Mouse (Mus musculus) embryonic facial prominence, embryonic 13.5 days (tissue): ENCODE measurements at regions not wholly inside any gene's neighbourhood (a gene's known extent, or its start where the extent isn't known, plus 50 kb on each side); places are given as distances from the start of the nearest gene placed in this dataset.

Experiments used
- ATAC-seq: fragments of 200-750 bp; cut with Nextera tagmentation; 2 replicates; pipeline ENCODE4 v1.8.0; 2017; ENCODE audit warnings: low read depth; ENCODE audit not compliant: insufficient number of reproducible peaks, insufficient read depth, low FRiP score, low TSS enrichment
- H3K27ac ChIP-seq: fragments of 300-500 bp; sonication (generic); 2 replicates; pipeline ENCODE4 v1.5.1; 2015; ENCODE audit warnings: moderate library complexity, mild to moderate bottlenecking, inconsistent platforms
- H3K27me3 ChIP-seq: fragments of 300-500 bp; sonication (generic); 2 replicates; pipeline ENCODE4 v1.6.1; 2015; ENCODE audit warnings: mild to moderate bottlenecking, inconsistent platforms
- H3K36me3 ChIP-seq: fragments of 300-500 bp; sonication (generic); 2 replicates; pipeline ENCODE4 v1.6.1; 2015; ENCODE audit warnings: mild to moderate bottlenecking, inconsistent platforms
- H3K4me1 ChIP-seq: fragments of 300-500 bp; sonication (generic); 2 replicates; pipeline ENCODE4 v1.6.1; 2015; ENCODE audit warnings: inconsistent platforms
- H3K4me2 ChIP-seq: fragments of 300-500 bp; sonication (generic); 2 replicates; pipeline ENCODE4 v1.6.1; 2015; ENCODE audit warnings: moderate library complexity, mild to moderate bottlenecking, inconsistent platforms
- H3K4me3 ChIP-seq: fragments of 300-500 bp; sonication (generic); 2 replicates; pipeline ENCODE4 v1.5.1; 2015; ENCODE audit warnings: mild to moderate bottlenecking, inconsistent platforms
- H3K9ac ChIP-seq: fragments of 300-500 bp; sonication (generic); 2 replicates; pipeline ENCODE4 v1.6.1; 2015; ENCODE audit warnings: mild to moderate bottlenecking, inconsistent platforms
- H3K9me3 ChIP-seq: fragments of 300-500 bp; sonication (generic); 2 replicates; pipeline ENCODE4 v1.6.1; 2016; ENCODE audit warnings: inconsistent platforms
- WGBS: fragments of 180-500 bp; shearing (Covaris S2); methylation state at CpG from one replicate; pipeline ENCODE4 v1.1.7; 2015; ENCODE audit warnings: mixed read lengths; 5-methylcytosine and 5-hydroxymethylcytosine counted together

- Histone ChIP-seq H3K4me2 (no peak overlapping the region), H3K27ac (no peak overlapping the region), H3K27me3 (no peaks in the 10 kb centered on the region), H3K4me1 (no peaks in the 10 kb centered on the region), H3K9ac (no peak overlapping the region), H3K36me3 (no peaks in the 10 kb centered on the region), H3K4me3 (no peak overlapping the region), H3K9me3 (no peaks in the 10 kb centered on the region)
- 74% methylated on average over 4 of the region's 4 CpGs for whole genome bisulfite sequencing
- ATAC-seq = no peak
These were observed 661.0 kb downstream of the Pcdh18 start for GRCm38 (mm10) chr3:49096118-49096517.

GRCm38 (mm10) chr3:49093818-49094680 is 663.1 kb downstream of the Pcdh18 start:
- Histone ChIP-seq H3K36me3 (no peaks in the 10 kb centered on the region), H3K4me1 (no peaks in the 10 kb centered on the region), H3K4me3 (no peak overlapping the region), H3K27me3 (no peaks in the 10 kb centered on the region), H3K9ac (no peak overlapping the region), H3K9me3 (no peaks in the 10 kb centered on the region), H3K4me2 (peak overlapping the region; percentile 38), H3K27ac (no peak overlapping the region)
- 15% methylated on average over 11 of the region's 11 CpGs for WGBS
- ATAC-seq = no peak

- no peak for ATAC-seq
- no peaks in the 10 kb centered on the region for H3K36me3 ChIP-seq
- no peak overlapping the region for H3K4me3 ChIP-seq
- H3K9me3 ChIP-seq = no peaks in the 10 kb centered on the region
- no peak overlapping the region for H3K27ac ChIP-seq
- H3K9ac ChIP-seq = no peak overlapping the region
- no peaks in the 10 kb centered on the region for H3K27me3 ChIP-seq
- no peak overlapping the region for H3K4me2 ChIP-seq
- no peaks in the 10 kb centered on the region for H3K4me1 ChIP-seq
These were observed 688.3 kb downstream of the Pcdh18 start for GRCm38 (mm10) chr3:49068801-49069200.

- Histone ChIP-seq H3K9me3 (no peaks in the 10 kb centered on the region), H3K4me2 (no peak overlapping the region), H3K36me3 (no peaks in the 10 kb centered on the region), H3K27me3 (no peaks in the 10 kb centered on the region), H3K9ac (no peak overlapping the region), H3K4me1 (no peaks in the 10 kb centered on the region), H3K4me3 (no peak overlapping the region), H3K27ac (no peak overlapping the region)
- ATAC-seq = no peak
- 81% methylated on average over 9 of the region's 9 CpGs for WGBS
These were observed 695.0 kb downstream of the Pcdh18 start for GRCm38 (mm10) chr3:49062081-49062480.

GRCm38 (mm10) chr3:49032981-49033380 is 724.1 kb downstream of the Pcdh18 start:
- H3K4me3 ChIP-seq = no peak overlapping the region
- H3K9ac ChIP-seq = no peak overlapping the region
- H3K4me2 ChIP-seq = no peak overlapping the region
- no peak overlapping the region for H3K27ac ChIP-seq
- H3K27me3 ChIP-seq = no peaks in the 10 kb centered on the region
- 55% methylated on average over 5 of the region's 5 CpGs for WGBS
- no peaks in the 10 kb centered on the region for H3K9me3 ChIP-seq
- H3K36me3 ChIP-seq = no peaks in the 10 kb centered on the region
- no peak for ATAC-seq
- H3K4me1 ChIP-seq = no peaks in the 10 kb centered on the region

- whole genome bisulfite sequencing = 65% methylated on average over 6 of the region's 6 CpGs
- no peaks in the 10 kb centered on the region for H3K4me1 ChIP-seq
These were observed 747.7 kb downstream of the Pcdh18 start for GRCm38 (mm10) chr3:49009211-49009967.

More at GRCm38 (mm10) chr3:49009211-49009967, 747.7 kb downstream of the Pcdh18 start:
- Histone ChIP-seq H3K9me3 (no peaks in the 10 kb centered on the region), H3K27me3 (no peaks in the 10 kb centered on the region), H3K4me3 (no peak overlapping the region), H3K9ac (no peak overlapping the region), H3K27ac (no peak overlapping the region), H3K36me3 (no peaks in the 10 kb centered on the region), H3K4me2 (no peak overlapping the region)
- no peak for ATAC-seq
